Mouse (Mus musculus): ENCODE measurements around the gene Olfr697. TPM values are rescaled to one million over a fixed set of nuclear protein-coding genes. Genes with fewer than 3 reads are reported as not detected.
"Not testable (repeated sequence)": the region's sequence is repeated elsewhere in the genome, so short reads cannot be mapped to it uniquely, and the experiment has no call there.

The Olfr697 gene
- not detected in 2 replicates for polyA plus RNA-seq (2014; fragmentation: Nextera tagmentation; extraction: Ambion mirVana)

DNA sequence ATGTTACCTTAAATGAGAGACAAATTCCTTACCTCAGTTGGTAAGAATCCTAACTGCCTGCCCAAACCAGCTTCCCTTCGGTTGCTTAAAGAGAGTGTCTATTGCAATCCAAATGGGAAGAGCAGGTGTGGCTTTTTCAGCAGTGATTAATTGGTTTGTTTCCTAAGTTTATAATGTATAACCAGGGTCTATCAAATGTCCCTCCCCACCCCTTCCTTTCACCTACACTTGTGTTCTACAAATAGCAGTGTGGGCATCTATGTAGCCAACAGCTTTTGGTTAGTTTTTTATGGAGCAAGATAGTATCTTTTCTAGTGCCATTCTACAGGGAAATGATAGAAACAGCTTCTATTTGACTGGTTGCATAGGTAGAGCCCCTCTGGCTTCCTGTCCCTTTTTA is at the start of gene Olfr697:
Gene Olfr697, minus strand, starts transcription at position 101 of the 400 bp plus-strand sequence.
- H3K4me3 ChIP-seq (ENCODE audit: control insufficient read depth in 1 of 2, insufficient read depth in 1 of 2, low read depth in 1 of 2, low read length in 2 of 2) = no peak within 1 kb of the TSS

GRCm38 (mm10) chr7:106788330-106788729 is 46.1 kb upstream of the Olfr697 start:
- Histone ChIP-seq H3K4me1 (ENCODE audit: control insufficient read depth in 2 of 2, insufficient read depth in 2 of 2, low read length in 2 of 2) (no peaks in the 10 kb centered on the region), H3K4me3 (ENCODE audit: control insufficient read depth in 1 of 2, insufficient read depth in 1 of 2, low read depth in 1 of 2, low read length in 2 of 2) (no peak overlapping the region), H3K27ac (replicated peaks in 1 of 2; ENCODE audit: control insufficient read depth in 1 of 2, insufficient read depth in 1 of 2, low read depth in 2 of 2, low read length in 2 of 2) (no peak overlapping the region), H3K9me3 (ENCODE audit: control insufficient read depth, low read length) (no peaks in the 10 kb centered on the region), H3K27me3 (ENCODE audit: control insufficient read depth, insufficient read depth, low read length) (no peaks in the 10 kb centered on the region), H3K36me3 (ENCODE audit: control insufficient read depth, insufficient read depth, low read length) (no peaks in the 10 kb centered on the region), H3K4me2 (ENCODE audit: low read length) (no peak overlapping the region), H3K9ac (ENCODE audit: low read length) (no peak overlapping the region)
- no peak for ATAC-seq (ENCODE audit: insufficient number of reproducible peaks, insufficient read depth, low FRiP score, low read depth)

More for the DNA sequence above, at the start of gene Olfr697:
- no peak within 1 kb of the TSS for H3K4me2 ChIP-seq (ENCODE audit: low read length)
- no peaks in the 10 kb centered on the region for H3K27me3 ChIP-seq (ENCODE audit: control insufficient read depth, insufficient read depth, low read length)
- H3K9ac ChIP-seq (ENCODE audit: low read length) = no peak within 1 kb of the TSS
- no peaks in the 10 kb centered on the region for H3K9me3 ChIP-seq (ENCODE audit: control insufficient read depth, low read length)
- WGBS = 79% methylated on average over 1 of the region's 1 CpGs
- ATAC-seq (ENCODE audit: insufficient number of reproducible peaks, insufficient read depth, low FRiP score, low read depth) = no peak
- H3K36me3 ChIP-seq (ENCODE audit: control insufficient read depth, insufficient read depth, low read length) = no peaks in the 10 kb centered on the region
- H3K4me1 ChIP-seq (ENCODE audit: control insufficient read depth in 2 of 2, insufficient read depth in 2 of 2, low read length in 2 of 2) = no peaks in the 10 kb centered on the region
- H3K27ac ChIP-seq (replicated peaks in 1 of 2; ENCODE audit: control insufficient read depth in 1 of 2, insufficient read depth in 1 of 2, low read depth in 2 of 2, low read length in 2 of 2) = no peak within 1 kb of the TSS

DNA sequence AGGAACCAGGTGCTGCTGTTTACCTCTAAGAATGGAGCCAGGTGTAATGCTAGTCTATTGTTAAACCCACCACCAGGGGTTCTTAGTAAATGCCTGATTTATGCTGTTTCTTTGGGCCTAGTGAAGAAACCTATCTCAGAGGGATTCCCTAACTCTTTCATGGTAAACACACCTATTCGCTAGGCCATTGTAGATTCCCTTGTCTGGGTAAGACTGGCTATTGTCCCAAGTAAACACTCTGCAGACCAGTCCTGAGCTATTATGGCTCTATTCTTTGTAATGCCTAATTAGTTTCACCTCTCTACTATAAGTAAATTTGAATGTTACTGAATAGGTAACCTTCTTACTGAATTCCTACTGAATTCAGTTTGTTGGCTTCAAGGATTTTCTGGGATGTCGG is 18.8 kb upstream of the Olfr697 start:
- not testable (repeated sequence) for H3K27ac ChIP-seq (replicated peaks in 1 of 2; ENCODE audit: control insufficient read depth in 1 of 2, insufficient read depth in 1 of 2, low read depth in 2 of 2, low read length in 2 of 2); H3K36me3 ChIP-seq (ENCODE audit: control insufficient read depth, insufficient read depth, low read length); H3K9me3 ChIP-seq (ENCODE audit: control insufficient read depth, low read length); H3K4me3 ChIP-seq (ENCODE audit: control insufficient read depth in 1 of 2, insufficient read depth in 1 of 2, low read depth in 1 of 2, low read length in 2 of 2); H3K9ac ChIP-seq (ENCODE audit: low read length); H3K4me1 ChIP-seq (ENCODE audit: control insufficient read depth in 2 of 2, insufficient read depth in 2 of 2, low read length in 2 of 2); H3K4me2 ChIP-seq (ENCODE audit: low read length); ATAC-seq (ENCODE audit: insufficient number of reproducible peaks, insufficient read depth, low FRiP score, low read depth); H3K27me3 ChIP-seq (ENCODE audit: control insufficient read depth, insufficient read depth, low read length)
- WGBS = 82% methylated on average over 2 of the region's 2 CpGs

GRCm38 (mm10) chr7:106758800-106759199 is 16.6 kb upstream of the Olfr697 start:
- Histone ChIP-seq H3K4me3 (ENCODE audit: control insufficient read depth in 1 of 2, insufficient read depth in 1 of 2, low read depth in 1 of 2, low read length in 2 of 2) (no peak overlapping the region), H3K4me2 (ENCODE audit: low read length) (no peak overlapping the region), H3K27ac (replicated peaks in 1 of 2; ENCODE audit: control insufficient read depth in 1 of 2, insufficient read depth in 1 of 2, low read depth in 2 of 2, low read length in 2 of 2) (no peak overlapping the region), H3K9ac (ENCODE audit: low read length) (no peak overlapping the region), H3K9me3 (ENCODE audit: control insufficient read depth, low read length) (no peaks in the 10 kb centered on the region; the same call in 1 of the 2 replicates), H3K4me1 (ENCODE audit: control insufficient read depth in 2 of 2, insufficient read depth in 2 of 2, low read length in 2 of 2) (no peaks in the 10 kb centered on the region), H3K27me3 (ENCODE audit: control insufficient read depth, insufficient read depth, low read length) (no peaks in the 10 kb centered on the region), H3K36me3 (ENCODE audit: control insufficient read depth, insufficient read depth, low read length) (no peaks in the 10 kb centered on the region)
- ATAC-seq (ENCODE audit: insufficient number of reproducible peaks, insufficient read depth, low FRiP score, low read depth) = no peak
- 67% methylated on average over 2 of the region's 2 CpGs for WGBS

DNA sequence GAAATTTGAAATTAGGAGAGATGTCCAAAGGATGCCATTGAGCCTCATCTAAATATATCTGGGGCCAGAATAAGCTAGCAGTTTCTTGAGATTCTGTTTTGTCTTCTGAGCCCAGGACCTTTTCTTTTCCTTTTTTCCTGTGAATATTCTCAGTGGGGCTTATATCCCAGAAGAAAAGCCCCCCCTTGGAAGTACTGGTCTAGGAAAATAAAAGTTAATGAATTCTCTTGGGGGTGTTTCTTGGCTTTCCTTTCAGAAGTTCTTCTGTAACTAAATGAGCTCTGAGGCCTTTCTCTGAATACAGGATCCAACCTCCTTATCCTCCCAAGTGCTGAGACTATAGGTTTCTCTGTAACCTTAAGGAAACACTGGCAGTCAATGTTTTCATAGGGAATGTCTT is 13.1 kb upstream of the Olfr697 start, which contains the start of gene Olfr698:
Gene Olfr698, minus strand, starts transcription at position 101 of the 400 bp plus-strand sequence.
- Histone ChIP-seq H3K4me2 (ENCODE audit: low read length) (no peak within 1 kb of the TSS), H3K4me3 (ENCODE audit: control insufficient read depth in 1 of 2, insufficient read depth in 1 of 2, low read depth in 1 of 2, low read length in 2 of 2) (no peak within 1 kb of the TSS), H3K9ac (ENCODE audit: low read length) (no peak within 1 kb of the TSS), H3K4me1 (ENCODE audit: control insufficient read depth in 2 of 2, insufficient read depth in 2 of 2, low read length in 2 of 2) (no peaks in the 10 kb centered on the region), H3K9me3 (ENCODE audit: control insufficient read depth, low read length) (no peaks in the 10 kb centered on the region), H3K36me3 (ENCODE audit: control insufficient read depth, insufficient read depth, low read length) (no peaks in the 10 kb centered on the region), H3K27ac (replicated peaks in 1 of 2; ENCODE audit: control insufficient read depth in 1 of 2, insufficient read depth in 1 of 2, low read depth in 2 of 2, low read length in 2 of 2) (no peak within 1 kb of the TSS), H3K27me3 (ENCODE audit: control insufficient read depth, insufficient read depth, low read length) (no peaks in the 10 kb centered on the region)
- no peak for ATAC-seq (ENCODE audit: insufficient number of reproducible peaks, insufficient read depth, low FRiP score, low read depth)

- no peaks in the 10 kb centered on the region for H3K36me3 ChIP-seq (ENCODE audit: control insufficient read depth, insufficient read depth, low read length)
- no peak overlapping the region for H3K4me3 ChIP-seq (ENCODE audit: control insufficient read depth in 1 of 2, insufficient read depth in 1 of 2, low read depth in 1 of 2, low read length in 2 of 2)
- H3K9ac ChIP-seq (ENCODE audit: low read length) = no peak overlapping the region
- no peaks in the 10 kb centered on the region for H3K9me3 ChIP-seq (ENCODE audit: control insufficient read depth, low read length)
- H3K4me2 ChIP-seq (ENCODE audit: low read length) = no peak overlapping the region
- WGBS = 82% methylated on average over 5 of the region's 5 CpGs
- no peak for ATAC-seq (ENCODE audit: insufficient number of reproducible peaks, insufficient read depth, low FRiP score, low read depth)
- no peaks in the 10 kb centered on the region for H3K27me3 ChIP-seq (ENCODE audit: control insufficient read depth, insufficient read depth, low read length)
- no peaks in the 10 kb centered on the region for H3K4me1 ChIP-seq (ENCODE audit: control insufficient read depth in 2 of 2, insufficient read depth in 2 of 2, low read length in 2 of 2)
- H3K27ac ChIP-seq (replicated peaks in 1 of 2; ENCODE audit: control insufficient read depth in 1 of 2, insufficient read depth in 1 of 2, low read depth in 2 of 2, low read length in 2 of 2) = no peak overlapping the region
Measured at GRCm38 (mm10) chr7:106745811-106746210, 3.6 kb upstream of the Olfr697 start.

DNA sequence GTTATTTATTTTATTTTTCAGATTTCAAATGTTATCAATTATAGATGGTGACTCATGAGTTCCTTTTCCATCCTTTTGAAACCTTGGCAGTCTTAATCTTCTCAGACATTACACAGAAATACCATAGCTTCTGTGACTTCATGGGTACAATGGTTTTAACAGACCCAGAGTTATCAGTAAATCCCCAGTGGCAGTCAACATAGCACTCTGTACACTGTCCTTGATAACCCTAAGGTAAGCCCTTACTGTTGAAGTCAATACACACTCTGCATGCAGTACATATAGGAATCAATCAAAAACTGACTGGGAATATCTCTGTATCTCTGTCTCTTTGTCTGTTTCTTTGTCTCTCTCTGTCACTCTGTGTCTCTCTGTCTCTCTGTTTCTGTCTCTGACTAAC is 5.2 kb downstream of the Olfr697 start:
- ATAC-seq (ENCODE audit: insufficient number of reproducible peaks, insufficient read depth, low FRiP score, low read depth) = no peak
- H3K9ac ChIP-seq (ENCODE audit: low read length) = no peak overlapping the region
- no peaks in the 10 kb centered on the region for H3K9me3 ChIP-seq (ENCODE audit: control insufficient read depth, low read length)
- H3K27ac ChIP-seq (replicated peaks in 1 of 2; ENCODE audit: control insufficient read depth in 1 of 2, insufficient read depth in 1 of 2, low read depth in 2 of 2, low read length in 2 of 2) = no peak overlapping the region
- H3K4me3 ChIP-seq (ENCODE audit: control insufficient read depth in 1 of 2, insufficient read depth in 1 of 2, low read depth in 1 of 2, low read length in 2 of 2) = no peak overlapping the region
- H3K27me3 ChIP-seq (ENCODE audit: control insufficient read depth, insufficient read depth, low read length) = no peaks in the 10 kb centered on the region
- no peaks in the 10 kb centered on the region for H3K4me1 ChIP-seq (ENCODE audit: control insufficient read depth in 2 of 2, insufficient read depth in 2 of 2, low read length in 2 of 2)
- no peaks in the 10 kb centered on the region for H3K36me3 ChIP-seq (ENCODE audit: control insufficient read depth, insufficient read depth, low read length)
- no peak overlapping the region for H3K4me2 ChIP-seq (ENCODE audit: low read length)

DNA sequence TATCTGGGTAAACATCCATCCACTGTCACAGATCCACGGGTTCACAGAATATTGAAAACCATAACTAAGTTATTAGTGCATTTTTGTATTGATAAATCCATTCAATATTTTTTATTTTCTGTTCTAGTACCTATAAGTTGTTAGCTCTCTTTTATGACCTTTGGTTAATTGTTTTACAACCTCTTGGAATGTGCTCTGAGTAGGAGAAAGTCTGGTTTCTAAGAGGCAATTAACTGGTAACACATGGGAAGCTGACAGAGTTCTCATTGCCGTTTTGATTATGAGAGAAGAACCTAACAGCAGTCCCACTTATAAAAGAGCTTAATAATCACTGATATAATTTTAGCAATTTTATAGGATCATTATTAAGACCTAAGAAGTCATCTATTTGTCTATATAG is 8.5 kb downstream of the Olfr697 start:
- Histone ChIP-seq H3K27ac (replicated peaks in 1 of 2; ENCODE audit: control insufficient read depth in 1 of 2, insufficient read depth in 1 of 2, low read depth in 2 of 2, low read length in 2 of 2) (no peak overlapping the region), H3K9me3 (ENCODE audit: control insufficient read depth, low read length) (no peaks in the 10 kb centered on the region), H3K9ac (ENCODE audit: low read length) (no peak overlapping the region), H3K4me3 (ENCODE audit: control insufficient read depth in 1 of 2, insufficient read depth in 1 of 2, low read depth in 1 of 2, low read length in 2 of 2) (no peak overlapping the region), H3K4me2 (ENCODE audit: low read length) (no peak overlapping the region), H3K36me3 (ENCODE audit: control insufficient read depth, insufficient read depth, low read length) (no peaks in the 10 kb centered on the region), H3K27me3 (ENCODE audit: control insufficient read depth, insufficient read depth, low read length) (no peaks in the 10 kb centered on the region), H3K4me1 (ENCODE audit: control insufficient read depth in 2 of 2, insufficient read depth in 2 of 2, low read length in 2 of 2) (no peaks in the 10 kb centered on the region)
- 70% methylated on average over 2 of the region's 2 CpGs for WGBS
- no peak for ATAC-seq (ENCODE audit: insufficient number of reproducible peaks, insufficient read depth, low FRiP score, low read depth)

All from heart, embryonic 14.5 days (tissue).